Mouse (Mus musculus) liver, embryonic 15.5 days (tissue): ENCODE measurements around the gene Rhoj. TPM values are rescaled to one million over a fixed set of nuclear protein-coding genes. Genes with fewer than 3 reads are reported as not detected.
"Not testable (repeated sequence)": the region's sequence is repeated elsewhere in the genome, so short reads cannot be mapped to it uniquely, and the experiment has no call there.

ENCODE experiments used
- ATAC-seq: fragments of 200-750 bp; cut with Nextera tagmentation; 2 replicates; pipeline ENCODE4 v1.8.0; 2017; ENCODE audit warnings: moderate number of reproducible peaks, mild to moderate bottlenecking, moderate library complexity; ENCODE audit not compliant: insufficient read depth
- H3K27ac ChIP-seq: fragments of 300-500 bp; sonication (generic); replicated peaks from 2 replicates; pipeline ENCODE4 v1.5.1; 2015; ENCODE audit warnings: mild to moderate bottlenecking, inconsistent platforms
- H3K27me3 ChIP-seq: fragments of 300-500 bp; sonication (generic); 2 replicates; pipeline ENCODE4 v1.6.1; 2015; ENCODE audit warnings: mild to moderate bottlenecking, inconsistent platforms
- H3K36me3 ChIP-seq: fragments of 300-500 bp; sonication (generic); replicated peaks from 2 replicates; pipeline ENCODE4 v1.6.1; 2015; ENCODE audit warnings: moderate library complexity, mild to moderate bottlenecking, inconsistent platforms
- H3K4me1 ChIP-seq: fragments of 300-500 bp; sonication (generic); replicated peaks from 2 replicates; pipeline ENCODE4 v1.6.1; 2015; ENCODE audit warnings: inconsistent platforms
- H3K4me2 ChIP-seq: fragments of 300-500 bp; sonication (generic); 2 replicates; pipeline ENCODE4 v1.6.1; 2015; ENCODE audit warnings: moderate library complexity, mild to moderate bottlenecking, inconsistent platforms
- H3K4me3 ChIP-seq: fragments of 300-500 bp; sonication (generic); replicated peaks from 2 replicates; pipeline ENCODE4 v1.5.1; 2015; ENCODE audit warnings: mild to moderate bottlenecking, inconsistent platforms
- H3K9ac ChIP-seq: fragments of 300-500 bp; sonication (generic); 2 replicates; pipeline ENCODE4 v1.6.1; 2015; ENCODE audit warnings: moderate library complexity, mild to moderate bottlenecking, inconsistent platforms
- H3K9me3 ChIP-seq: fragments of 300-500 bp; sonication (generic); replicated peaks from 2 replicates; pipeline ENCODE4 v1.6.1; 2016; ENCODE audit warnings: inconsistent platforms
- WGBS: fragments of 180-500 bp; shearing (Covaris S2); methylation state at CpG from one replicate; pipeline ENCODE4 v1.1.7; 2015; ENCODE audit warnings: mixed read lengths; ENCODE audit not compliant: insufficient replicate concordance; 5-methylcytosine and 5-hydroxymethylcytosine counted together
- polyA plus RNA-seq: library from polyadenylated mRNA; unstranded; fragments of >200 nt; fragmentation: Nextera tagmentation; extraction: Ambion mirVana; gene quantifications from 2 replicates; pipeline ENCODE4 v1.2.1, GENCODE M21; 2015

Gene Rhoj
- polyA plus RNA-seq, 1 experiment from 2014 or later, result 7.8 TPM

DNA sequence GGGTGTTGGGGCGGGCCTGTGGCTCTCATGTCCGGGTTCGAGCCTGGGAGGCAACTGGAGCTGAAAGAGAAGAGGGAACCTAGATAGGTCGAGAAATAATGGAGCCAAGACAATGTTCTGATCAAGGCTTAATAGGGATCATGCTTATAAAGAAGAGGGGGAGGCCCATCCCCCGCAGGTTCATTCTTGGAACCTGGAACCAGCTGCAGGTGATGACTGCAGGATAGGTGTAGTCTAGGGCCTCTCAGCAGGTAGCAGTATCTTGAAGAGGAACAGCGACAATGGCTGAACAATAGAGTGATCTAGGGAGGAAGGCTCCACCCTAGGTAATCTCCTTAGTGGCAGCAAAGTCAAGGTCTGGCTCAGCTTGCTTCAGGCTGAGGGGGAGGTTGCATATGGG lies 124.3 kb downstream of the Rhoj start:
- H3K4me3 ChIP-seq, ATAC-seq, H3K4me1 ChIP-seq, H3K9me3 ChIP-seq, H3K4me2 ChIP-seq, H3K36me3 ChIP-seq, H3K27me3 ChIP-seq, H3K27ac ChIP-seq, H3K9ac ChIP-seq: not testable (repeated sequence)
- WGBS, result 61% methylated on average over 6 of the region's 6 CpGs

DNA sequence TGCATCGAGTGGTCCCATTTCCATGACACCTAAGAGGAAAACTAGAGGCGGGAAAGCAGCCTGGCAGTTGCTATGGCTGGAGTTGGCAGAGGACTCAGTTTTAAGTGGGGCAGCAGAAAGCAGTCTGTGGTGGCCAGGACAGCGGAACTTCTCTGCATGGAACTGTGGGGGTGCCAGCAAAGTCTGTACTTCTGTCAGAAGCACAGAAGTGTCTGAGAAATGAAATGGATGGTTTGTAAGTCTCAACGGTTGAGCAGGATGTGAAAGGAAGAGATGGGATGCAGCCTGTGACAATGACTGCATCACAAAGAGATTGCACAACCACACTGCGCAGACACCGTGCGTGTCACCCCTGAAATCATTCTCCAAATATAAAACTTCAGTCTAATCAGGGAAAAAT lies 138.1 kb downstream of the Rhoj start:
- Histone ChIP-seq H3K9me3 (no peaks in the 10 kb centered on the region), H3K27me3 (no peaks in the 10 kb centered on the region), H3K9ac (no peak overlapping the region), H3K4me3 (no peak overlapping the region), H3K36me3 (peaks cover 7% of the 10 kb centered on the region), H3K4me2 (no peak overlapping the region), H3K4me1 (no peaks in the 10 kb centered on the region), H3K27ac (no peak overlapping the region)
- 68% methylated on average over 7 of the region's 7 CpGs for WGBS
- no peak for ATAC-seq

DNA sequence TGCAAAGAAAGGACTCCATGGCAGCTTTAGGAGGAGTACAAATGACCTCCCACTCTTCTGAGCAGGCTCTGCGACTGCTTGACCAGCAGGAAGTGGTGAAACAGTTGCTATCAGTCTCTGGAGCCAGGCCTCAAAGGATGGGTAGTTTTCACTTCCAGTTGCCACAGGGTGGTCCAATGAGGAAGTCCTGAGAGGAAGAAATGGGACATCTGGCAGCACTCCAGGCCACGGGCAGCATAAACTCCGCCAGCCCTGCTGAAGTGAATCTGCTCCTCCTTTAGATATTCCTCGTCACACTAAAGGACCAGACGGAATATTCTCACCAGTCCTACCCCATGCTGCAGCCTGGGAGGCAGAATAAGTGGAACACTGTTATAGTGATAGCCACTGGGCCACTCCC lies 140.8 kb downstream of the Rhoj start:
- H3K27ac ChIP-seq, result no peak overlapping the region
- H3K9me3 ChIP-seq, result no peaks in the 10 kb centered on the region
- ATAC-seq, result no peak
- H3K4me3 ChIP-seq, result no peak overlapping the region
- no peak overlapping the region for H3K9ac ChIP-seq
- no peak overlapping the region for H3K4me2 ChIP-seq
- H3K4me1 ChIP-seq, result no peaks in the 10 kb centered on the region
- no peaks in the 10 kb centered on the region for H3K27me3 ChIP-seq
- peaks cover 28% of the 10 kb centered on the region for H3K36me3 ChIP-seq
- WGBS, result 46% methylated on average over 5 of the region's 5 CpGs

DNA sequence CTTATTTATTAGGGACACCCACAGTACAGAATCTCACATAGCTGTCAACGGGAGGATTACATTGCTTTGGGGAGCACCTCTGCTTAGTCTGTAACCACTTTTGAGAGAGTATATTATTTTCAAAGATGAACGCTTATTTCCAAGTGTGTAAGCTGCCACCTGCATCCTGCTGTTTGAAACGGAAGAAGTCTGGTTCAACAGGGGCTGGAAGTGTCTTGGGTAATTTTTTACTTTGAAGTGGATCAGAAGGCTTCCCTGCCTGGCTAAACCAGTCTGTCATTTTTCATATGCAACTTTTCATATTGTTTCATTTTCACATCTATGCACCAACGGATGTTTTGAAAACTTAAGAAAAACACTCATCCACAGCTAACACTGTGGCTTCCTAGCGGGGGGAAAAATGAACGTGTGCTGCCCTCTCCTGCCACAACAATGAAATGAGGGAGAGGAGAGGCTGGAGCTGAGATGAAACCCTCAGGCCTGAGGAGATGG lies 141.4 kb downstream of the Rhoj start:
- Histone ChIP-seq H3K36me3 (peaks cover 30% of the 10 kb centered on the region), H3K9ac (no peak overlapping the region), H3K4me2 (no peak overlapping the region), H3K9me3 (no peaks in the 10 kb centered on the region), H3K27me3 (no peaks in the 10 kb centered on the region), H3K27ac (no peak overlapping the region), H3K4me1 (no peaks in the 10 kb centered on the region), H3K4me3 (no peak overlapping the region)
- no peak for ATAC-seq
- WGBS, result 43% methylated on average over 6 of the region's 6 CpGs

DNA sequence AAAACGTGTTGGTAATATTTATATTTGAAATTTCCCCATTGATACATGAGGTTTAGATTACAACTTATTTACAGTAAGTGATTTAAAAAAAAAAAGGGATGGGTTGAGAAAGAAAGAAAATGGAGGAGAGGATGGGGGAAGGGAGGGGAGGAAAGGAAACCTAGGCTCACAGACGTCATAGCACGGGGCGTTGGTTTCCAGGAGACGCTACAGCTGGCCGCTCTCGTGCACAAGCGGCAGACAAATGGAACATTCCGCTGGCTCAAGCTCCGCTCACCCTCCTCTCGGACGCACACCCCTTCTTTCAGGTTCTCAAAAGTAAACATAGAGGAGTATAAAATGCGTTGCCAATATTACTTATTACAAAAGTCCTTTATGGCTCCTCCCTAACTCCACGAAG lies 141.9 kb downstream of the Rhoj start:
- no peaks in the 10 kb centered on the region for H3K9me3 ChIP-seq
- no peak for ATAC-seq
- H3K36me3 ChIP-seq, result peaks cover 30% of the 10 kb centered on the region
- no peaks in the 10 kb centered on the region for H3K4me1 ChIP-seq
- no peak overlapping the region for H3K4me2 ChIP-seq
- no peaks in the 10 kb centered on the region for H3K27me3 ChIP-seq
- no peak overlapping the region for H3K4me3 ChIP-seq
- no peak overlapping the region for H3K9ac ChIP-seq
- H3K27ac ChIP-seq, result no peak overlapping the region
- WGBS, result 79% methylated on average over 14 of the region's 14 CpGs

DNA sequence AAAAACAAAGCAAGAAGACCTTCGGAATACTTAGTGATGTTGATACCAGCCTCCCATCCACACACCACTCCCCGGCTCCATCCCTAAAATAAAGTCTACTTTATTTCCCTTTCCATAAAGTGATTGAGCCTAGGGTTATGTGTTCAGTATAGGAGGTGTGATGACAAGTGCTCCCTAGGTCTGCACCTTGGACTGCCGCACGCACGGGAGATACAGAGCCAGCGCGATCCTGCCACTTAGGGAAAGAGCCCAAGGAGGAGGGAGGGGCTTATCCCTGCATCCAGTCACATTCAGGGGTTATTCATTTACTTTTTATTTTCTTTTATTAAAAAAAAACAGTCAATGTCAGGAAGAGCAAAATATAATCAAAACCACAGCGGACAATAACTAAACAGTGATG lies 142.5 kb downstream of the Rhoj start:
- H3K4me3 ChIP-seq, result no peak overlapping the region
- H3K27ac ChIP-seq, result no peak overlapping the region
- 88% methylated on average over 8 of the region's 8 CpGs for WGBS
- no peak overlapping the region for H3K4me2 ChIP-seq
- no peak overlapping the region for H3K9ac ChIP-seq
- peaks cover 30% of the 10 kb centered on the region for H3K36me3 ChIP-seq
- no peaks in the 10 kb centered on the region for H3K27me3 ChIP-seq
- no peaks in the 10 kb centered on the region for H3K9me3 ChIP-seq
- no peak for ATAC-seq
- no peaks in the 10 kb centered on the region for H3K4me1 ChIP-seq

Other genes with a start within 250 kb of the Rhoj start
- gene Kcnh5, start 131.0 kb upstream of the Rhoj start, polyA plus RNA-seq, result not detected in 2 replicates
- not detected in 2 replicates for gene Gphb5, start 108.5 kb downstream of the Rhoj start, polyA plus RNA-seq